Mouse (Mus musculus): ENCODE results near the gene Pycr2. TPM values are rescaled to one million over a fixed set of nuclear protein-coding genes. Genes with fewer than 3 reads are reported as not detected.

Gene Pycr2
- 90.6 and 101 TPM in 2 replicates for polyA plus RNA-seq (2015; fragmentation: Nextera tagmentation; extraction: Ambion mirVana)

DNA sequence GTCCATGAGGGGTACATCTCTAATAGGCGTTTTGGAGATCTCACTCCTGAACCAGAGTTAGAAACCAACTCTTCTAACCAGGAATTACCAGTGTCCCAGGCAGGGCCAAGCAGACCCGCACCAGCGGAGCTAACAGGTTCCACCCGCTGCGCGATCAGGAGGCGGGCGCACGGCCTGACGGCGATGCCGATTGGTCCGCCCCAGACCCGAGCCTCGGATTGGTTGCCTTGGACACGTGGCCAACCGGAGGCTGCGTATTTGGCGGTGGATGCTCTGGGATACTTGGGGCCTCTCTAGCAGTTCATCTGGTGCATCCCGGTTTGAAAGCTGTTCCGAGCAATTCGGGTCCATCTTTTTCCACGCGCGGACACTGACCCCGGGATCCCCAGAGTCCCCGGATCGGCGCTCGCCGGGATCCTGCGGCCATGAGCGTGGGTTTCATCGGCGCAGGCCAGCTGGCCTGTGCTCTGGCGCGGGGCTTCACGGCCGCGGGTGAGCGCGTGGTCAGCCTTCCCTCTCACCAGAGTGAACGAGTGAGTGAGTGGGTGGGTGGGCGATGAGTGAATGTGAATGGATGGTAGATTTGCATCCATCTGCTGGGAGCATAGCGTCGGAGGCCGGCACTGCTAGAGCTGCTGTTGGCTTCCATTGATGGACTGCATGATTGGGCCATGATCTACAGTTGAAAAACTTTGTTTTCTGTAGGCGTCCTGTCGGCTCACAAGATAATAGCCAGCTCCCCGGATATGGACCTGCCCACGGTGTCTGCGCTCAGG lies at the start of gene Pycr2:
Gene Pycr2 (plus strand): TSS at position 255 of the 776 bp plus-strand sequence.
- WGBS, result under 1% methylated on average over 52 of the region's 52 CpGs
- H3K4me2 ChIP-seq, result peak within 1 kb of the TSS; percentile 92

DNA sequence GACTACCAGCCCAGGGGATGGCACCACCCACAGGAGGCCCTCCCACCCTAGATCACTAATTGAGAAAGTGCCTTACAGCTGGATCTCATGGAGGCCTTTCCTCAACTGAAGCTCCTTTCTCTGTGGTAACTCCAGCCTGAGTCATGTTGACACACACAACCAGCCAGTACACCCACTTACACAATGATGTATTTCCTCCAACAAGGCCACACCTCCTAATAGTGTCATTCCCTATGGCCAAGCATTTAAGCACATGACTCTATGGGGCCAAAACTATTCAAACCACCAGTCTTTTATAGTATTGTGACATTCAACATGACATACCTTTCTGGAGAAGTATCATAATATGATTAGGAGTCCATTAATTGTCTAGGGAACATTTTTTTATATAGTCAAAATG lies 45.3 kb upstream of the Pycr2 start:
- Histone ChIP-seq H3K4me3 (no peak overlapping the region), H3K36me3 (ENCODE audit: poor library complexity, severe bottlenecking) (peaks cover 76% of the 10 kb centered on the region), H3K27me3 (no peaks in the 10 kb centered on the region), H3K4me1 (no peaks in the 10 kb centered on the region), H3K27ac (no peak overlapping the region), H3K9ac (no peak overlapping the region), H3K9me3 (replicated peaks) (no peaks in the 10 kb centered on the region), H3K4me2 (no peak overlapping the region)
- no peak for ATAC-seq

More for the DNA sequence above, at the start of gene Pycr2:
- peak within 1 kb of the TSS; percentile 95 for H3K9ac ChIP-seq
- peak; percentile 99 for ATAC-seq
- peaks cover 26% of the 10 kb centered on the region for H3K4me1 ChIP-seq
- H3K27ac ChIP-seq, result peak within 1 kb of the TSS; percentile 78
- H3K9me3 ChIP-seq (replicated peaks), result no peaks in the 10 kb centered on the region
- peak within 1 kb of the TSS; percentile 88 for H3K4me3 ChIP-seq
- no peaks in the 10 kb centered on the region for H3K27me3 ChIP-seq
- H3K36me3 ChIP-seq (ENCODE audit: poor library complexity, severe bottlenecking), result peaks cover 34% of the 10 kb centered on the region

DNA sequence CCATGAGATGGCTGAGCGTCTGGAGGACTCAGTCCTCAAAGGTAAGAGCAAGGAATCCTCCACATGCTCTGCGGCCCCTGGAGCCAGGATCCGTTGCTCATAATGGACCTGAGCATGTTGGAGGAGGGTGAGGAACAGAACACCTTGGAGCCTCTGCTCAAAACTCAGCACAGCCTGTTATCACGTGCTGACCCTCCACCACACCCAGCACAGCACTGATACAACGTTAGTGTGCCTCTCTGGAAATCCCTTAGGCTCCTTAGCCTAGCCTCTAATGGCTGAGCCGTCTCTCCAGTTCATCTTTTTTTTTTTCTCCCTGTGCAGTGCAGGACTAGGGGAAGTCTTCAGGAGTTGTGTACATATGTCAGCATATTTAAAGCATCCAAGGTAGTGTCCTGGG lies 44.1 kb upstream of the Pycr2 start:
- Histone ChIP-seq H3K4me1 (no peaks in the 10 kb centered on the region), H3K27ac (no peak overlapping the region), H3K4me3 (no peak overlapping the region), H3K9ac (no peak overlapping the region), H3K27me3 (no peaks in the 10 kb centered on the region), H3K4me2 (no peak overlapping the region), H3K36me3 (ENCODE audit: poor library complexity, severe bottlenecking) (peaks cover 87% of the 10 kb centered on the region), H3K9me3 (replicated peaks) (no peaks in the 10 kb centered on the region)
- 91% methylated on average over 6 of the region's 6 CpGs for WGBS
- no peak for ATAC-seq

DNA sequence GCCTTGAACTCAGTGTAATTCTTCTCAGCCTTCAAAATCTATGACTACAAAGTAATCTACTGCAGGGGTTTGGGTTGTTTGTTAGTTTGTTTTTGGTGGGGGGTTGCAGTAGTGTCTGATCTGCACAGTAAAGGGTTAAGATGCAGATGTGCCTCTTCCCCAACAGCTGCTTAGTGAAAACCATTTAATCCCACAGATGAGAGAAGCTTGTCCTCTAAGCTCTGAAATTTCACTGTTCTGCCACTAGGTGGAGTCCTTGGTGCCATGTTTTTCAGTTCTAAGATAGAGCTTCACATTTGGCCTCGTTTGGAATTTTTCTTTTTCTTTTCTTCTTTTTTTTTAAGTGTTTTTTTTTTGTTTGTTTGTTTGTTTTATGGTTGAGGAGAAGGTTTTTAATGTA lies 40.5 kb upstream of the Pycr2 start:
- WGBS, result 23% methylated on average over 1 of the region's 1 CpGs
- H3K9ac ChIP-seq, result no peak overlapping the region
- H3K4me3 ChIP-seq, result no peak overlapping the region
- no peak overlapping the region for H3K27ac ChIP-seq
- no peak overlapping the region for H3K4me2 ChIP-seq
- H3K27me3 ChIP-seq, result no peaks in the 10 kb centered on the region
- no peaks in the 10 kb centered on the region for H3K4me1 ChIP-seq
- H3K9me3 ChIP-seq (replicated peaks), result no peaks in the 10 kb centered on the region
- peaks cover 89% of the 10 kb centered on the region for H3K36me3 ChIP-seq (ENCODE audit: poor library complexity, severe bottlenecking)
- ATAC-seq, result 0 out of 2 replicates have a peak, but pooled peaks have one; percentile 61

DNA sequence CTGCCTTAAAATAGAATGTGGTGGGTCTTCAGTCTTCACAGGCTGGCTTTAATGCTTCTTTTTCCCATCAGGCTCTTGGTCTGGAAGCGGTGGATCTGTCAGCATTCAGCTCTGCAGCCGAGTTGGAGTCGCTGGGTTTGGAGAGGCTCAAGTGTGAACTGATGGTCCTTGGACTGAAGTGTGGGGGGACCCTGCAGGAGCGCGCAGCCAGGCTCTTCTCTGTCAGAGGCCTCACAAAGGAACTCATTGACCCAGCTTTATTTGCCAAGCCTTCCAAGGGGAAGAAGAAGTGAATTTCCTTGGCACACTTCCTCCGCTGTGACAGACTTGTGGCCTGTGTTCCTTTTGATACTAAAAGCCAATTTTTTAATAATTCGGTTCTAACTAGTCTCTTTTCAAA lies 38.1 kb upstream of the Pycr2 start:
- H3K4me3 ChIP-seq, result no peak overlapping the region
- 89% methylated on average over 7 of the region's 7 CpGs for WGBS
- H3K9ac ChIP-seq, result no peak overlapping the region
- ATAC-seq, result no peak
- no peak overlapping the region for H3K4me2 ChIP-seq
- H3K4me1 ChIP-seq, result no peaks in the 10 kb centered on the region
- H3K9me3 ChIP-seq (replicated peaks), result no peaks in the 10 kb centered on the region
- H3K27ac ChIP-seq, result no peak overlapping the region
- H3K36me3 ChIP-seq (ENCODE audit: poor library complexity, severe bottlenecking), result peaks cover 68% of the 10 kb centered on the region
- H3K27me3 ChIP-seq, result no peaks in the 10 kb centered on the region

DNA sequence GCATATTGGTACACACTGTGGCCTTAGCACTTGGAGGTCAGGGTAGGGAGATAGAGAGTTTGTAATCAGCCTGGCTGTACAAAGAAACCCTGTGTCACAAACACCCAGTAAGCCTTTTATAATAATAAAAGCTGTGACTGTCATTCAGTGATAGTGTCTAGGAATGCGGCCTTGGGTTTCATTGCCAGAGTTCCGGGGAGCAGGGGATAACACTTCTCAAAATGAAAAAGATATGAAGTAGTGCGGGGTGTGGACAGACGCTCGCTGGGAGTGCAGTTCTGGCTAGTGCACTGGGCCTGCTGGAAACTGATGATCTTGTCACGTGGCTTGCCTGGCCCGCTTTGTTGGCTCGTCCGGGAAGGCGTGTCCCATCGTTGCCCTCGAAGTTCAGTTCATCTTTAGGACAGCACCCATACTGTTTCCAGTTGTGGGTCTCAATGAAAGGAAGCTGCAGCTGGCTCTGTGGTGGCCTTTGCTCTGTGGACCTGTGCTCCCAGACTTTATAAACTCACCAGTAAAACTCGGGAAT lies 33.9 kb upstream of the Pycr2 start:
- whole genome bisulfite sequencing, result 80% methylated on average over 13 of the region's 13 CpGs

DNA sequence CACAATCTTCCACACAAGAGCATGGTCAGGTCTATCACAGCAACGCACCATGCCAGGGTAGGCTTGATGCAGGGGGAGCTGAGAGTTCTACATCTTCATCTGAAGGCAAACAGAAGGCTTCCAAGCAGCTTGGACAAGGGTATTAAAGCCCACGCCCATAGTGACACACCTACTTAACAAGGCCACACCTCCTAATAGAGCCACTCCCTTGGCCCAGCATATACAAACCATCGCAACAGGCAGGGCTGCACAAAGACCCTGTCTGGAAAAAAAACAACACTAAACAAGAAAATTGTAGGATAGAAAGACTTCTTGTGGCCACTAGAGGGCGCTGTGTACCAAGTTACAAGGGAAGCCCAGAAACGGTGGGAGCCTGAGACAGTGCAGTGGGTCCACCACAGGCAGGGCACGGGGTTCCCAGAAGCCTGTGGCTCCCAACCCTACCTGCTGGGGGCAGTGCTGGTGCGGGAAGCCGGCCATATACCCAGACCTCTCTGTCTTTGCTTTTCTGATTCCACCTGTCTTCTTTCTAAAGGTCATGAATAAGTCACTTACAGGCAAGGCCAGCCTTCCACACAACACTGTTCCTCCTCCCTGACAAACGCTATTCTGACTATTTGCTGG lies 30.1 kb upstream of the Pycr2 start:
- no peak for ATAC-seq
- Histone ChIP-seq H3K4me2 (no peak overlapping the region), H3K27me3 (no peaks in the 10 kb centered on the region), H3K9me3 (replicated peaks) (no peaks in the 10 kb centered on the region), H3K4me3 (no peak overlapping the region), H3K36me3 (ENCODE audit: poor library complexity, severe bottlenecking) (no peaks in the 10 kb centered on the region), H3K9ac (no peak overlapping the region), H3K27ac (no peak overlapping the region), H3K4me1 (no peaks in the 10 kb centered on the region)
- WGBS, result 21% methylated on average over 9 of the region's 9 CpGs

More for the DNA sequence above, 33.9 kb upstream of the Pycr2 start:
- Histone ChIP-seq H3K4me3 (no peak overlapping the region), H3K9ac (no peak overlapping the region), H3K27ac (no peak overlapping the region), H3K4me1 (no peaks in the 10 kb centered on the region), H3K36me3 (ENCODE audit: poor library complexity, severe bottlenecking) (peaks cover 32% of the 10 kb centered on the region), H3K27me3 (no peaks in the 10 kb centered on the region), H3K4me2 (no peak overlapping the region), H3K9me3 (replicated peaks) (no peaks in the 10 kb centered on the region)
- no peak for ATAC-seq

DNA sequence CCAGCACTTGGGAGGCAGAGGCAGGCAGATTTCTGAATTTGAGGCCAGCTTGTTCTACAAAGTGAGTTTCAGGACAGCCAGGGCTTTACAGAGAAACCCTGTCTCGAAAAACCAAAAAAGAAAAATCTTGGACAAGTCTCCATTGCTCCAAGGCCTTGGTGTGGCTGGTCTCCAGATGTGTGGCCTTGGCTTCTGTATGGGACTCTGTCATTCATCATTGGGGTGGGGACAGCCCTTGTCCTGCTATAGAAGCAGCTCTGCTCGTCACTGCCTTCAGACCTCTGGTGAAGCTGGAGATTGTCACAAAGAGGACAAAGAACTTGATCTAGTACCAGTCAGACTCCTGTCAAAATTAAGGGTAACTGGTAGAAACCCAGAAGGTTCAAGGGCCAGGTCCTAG lies 29.5 kb upstream of the Pycr2 start:
- H3K9me3 ChIP-seq (replicated peaks), result no peaks in the 10 kb centered on the region
- no peaks in the 10 kb centered on the region for H3K27me3 ChIP-seq
- H3K27ac ChIP-seq, result no peak overlapping the region
- H3K4me1 ChIP-seq, result no peaks in the 10 kb centered on the region
- ATAC-seq, result no peak
- no peak overlapping the region for H3K9ac ChIP-seq
- 82% methylated on average over 2 of the region's 2 CpGs for WGBS
- no peak overlapping the region for H3K4me3 ChIP-seq
- no peaks in the 10 kb centered on the region for H3K36me3 ChIP-seq (ENCODE audit: poor library complexity, severe bottlenecking)
- no peak overlapping the region for H3K4me2 ChIP-seq

DNA sequence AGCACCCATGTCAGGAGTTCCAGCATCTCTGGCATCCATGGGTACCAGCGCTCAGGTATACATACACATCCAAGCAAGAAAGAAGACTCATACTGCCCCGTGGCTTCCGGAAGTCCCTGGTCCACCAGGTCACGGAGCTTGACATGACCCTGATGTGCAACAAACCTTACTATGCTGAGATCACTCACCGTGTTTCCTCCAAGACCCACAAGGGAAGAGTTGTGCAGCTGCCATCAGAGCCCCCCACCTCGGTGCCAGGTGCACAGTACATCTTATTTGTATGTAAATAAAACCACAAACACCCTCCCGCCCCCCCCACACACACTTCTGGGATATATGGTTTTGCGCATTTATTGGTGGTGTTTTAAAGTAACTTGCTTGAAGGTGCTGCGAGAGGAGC lies 29.0 kb upstream of the Pycr2 start:
- 91% methylated on average over 9 of the region's 9 CpGs for WGBS
- H3K4me3 ChIP-seq, result no peak overlapping the region
- no peak for ATAC-seq
- H3K4me1 ChIP-seq, result no peaks in the 10 kb centered on the region
- H3K27me3 ChIP-seq, result no peaks in the 10 kb centered on the region
- H3K36me3 ChIP-seq (ENCODE audit: poor library complexity, severe bottlenecking), result no peaks in the 10 kb centered on the region
- H3K9ac ChIP-seq, result no peak overlapping the region
- H3K27ac ChIP-seq, result no peak overlapping the region
- no peak overlapping the region for H3K4me2 ChIP-seq
- H3K9me3 ChIP-seq (replicated peaks), result no peaks in the 10 kb centered on the region

DNA sequence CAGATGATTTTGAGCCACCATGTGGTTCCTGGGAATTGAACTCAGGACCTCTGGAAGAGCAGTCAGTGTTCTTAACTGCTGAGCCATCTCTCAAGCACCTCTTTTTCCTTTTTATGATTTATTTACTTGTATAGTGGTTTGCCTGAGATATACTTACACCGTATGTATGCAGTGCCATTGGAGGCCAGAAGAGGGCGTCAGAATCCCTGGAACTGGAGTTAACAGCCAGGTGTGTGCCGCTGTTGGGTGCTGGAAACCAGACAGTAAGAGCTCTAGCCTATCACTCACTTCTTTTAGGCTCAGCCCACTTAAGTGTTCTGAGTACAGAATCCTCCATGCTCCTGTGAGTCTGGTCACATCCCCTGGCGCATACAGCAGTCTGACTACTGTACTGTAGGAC lies 26.6 kb upstream of the Pycr2 start:
- Histone ChIP-seq H3K27me3 (no peaks in the 10 kb centered on the region), H3K36me3 (ENCODE audit: poor library complexity, severe bottlenecking) (no peaks in the 10 kb centered on the region), H3K27ac (no peak overlapping the region), H3K4me2 (no peak overlapping the region), H3K4me1 (no peaks in the 10 kb centered on the region), H3K9me3 (replicated peaks) (no peaks in the 10 kb centered on the region), H3K9ac (no peak overlapping the region), H3K4me3 (no peak overlapping the region)
- ATAC-seq, result no peak
- WGBS, result 73% methylated on average over 4 of the region's 4 CpGs

DNA sequence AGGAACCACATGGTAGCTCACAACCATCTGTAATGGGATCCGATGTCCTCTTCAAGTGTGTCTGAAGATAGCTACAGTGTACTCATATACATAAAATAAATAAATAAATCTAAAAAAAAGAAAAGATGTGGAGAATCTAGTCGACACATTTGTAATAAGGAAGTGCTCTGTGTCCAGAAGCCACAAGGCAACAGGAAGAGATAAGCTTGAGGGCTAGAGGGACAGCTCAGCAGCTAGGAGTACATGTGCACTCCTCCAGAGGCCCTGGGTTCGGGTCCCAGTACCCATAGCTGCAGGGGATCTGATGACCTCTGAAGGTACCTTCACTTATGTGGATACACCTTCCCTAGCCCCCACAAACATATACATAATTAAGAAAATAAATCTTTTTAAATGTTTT lies 22.3 kb upstream of the Pycr2 start:
- H3K4me3 ChIP-seq, result no peak overlapping the region
- no peak for ATAC-seq
- H3K9me3 ChIP-seq (replicated peaks), result no peaks in the 10 kb centered on the region
- 85% methylated on average over 3 of the region's 3 CpGs for WGBS
- H3K4me2 ChIP-seq, result no peak overlapping the region
- no peak overlapping the region for H3K9ac ChIP-seq
- H3K4me1 ChIP-seq, result no peaks in the 10 kb centered on the region
- no peaks in the 10 kb centered on the region for H3K27me3 ChIP-seq
- H3K36me3 ChIP-seq (ENCODE audit: poor library complexity, severe bottlenecking), result no peaks in the 10 kb centered on the region
- no peak overlapping the region for H3K27ac ChIP-seq

DNA sequence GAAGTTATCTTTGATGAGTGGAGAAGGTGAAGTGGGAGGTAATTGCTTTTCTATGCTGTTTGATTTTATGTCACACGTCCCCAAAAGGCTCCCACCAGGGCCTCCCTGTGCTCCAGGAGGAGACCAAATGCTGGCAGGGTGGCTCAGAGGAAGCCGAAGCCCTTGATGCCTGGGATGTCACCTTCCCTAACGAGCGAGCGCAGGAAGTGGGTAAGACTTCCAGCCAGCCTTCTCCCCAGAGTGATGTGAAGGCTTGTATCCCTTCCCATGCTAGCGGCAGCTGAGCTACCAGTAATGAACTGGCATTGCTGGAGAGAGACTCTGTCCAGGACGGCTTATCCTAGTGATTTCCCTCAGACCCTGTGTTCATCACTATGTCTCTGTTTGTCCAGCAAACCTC lies 20.4 kb upstream of the Pycr2 start:
- Histone ChIP-seq H3K9ac (no peak overlapping the region), H3K27me3 (no peaks in the 10 kb centered on the region), H3K9me3 (replicated peaks) (no peaks in the 10 kb centered on the region), H3K36me3 (ENCODE audit: poor library complexity, severe bottlenecking) (no peaks in the 10 kb centered on the region), H3K4me1 (peaks cover 7% of the 10 kb centered on the region), H3K4me2 (no peak overlapping the region), H3K4me3 (no peak overlapping the region), H3K27ac (no peak overlapping the region)
- 48% methylated on average over 7 of the region's 7 CpGs for WGBS
- ATAC-seq, result no peak

Measured in forebrain, embryonic 13.5 days (tissue).